Mouse (Mus musculus) ES-Bruce4 (cell line): ENCODE measurements around the gene Hdac4.

ENCODE experiments used
- CTCF ChIP-seq: IDR thresholded peaks from one replicate; pipeline ENCODE4 v1.8.1; 2011; ENCODE audit warnings: low read depth, low read length
- EP300 ChIP-seq: IDR thresholded peaks from 2 replicates; pipeline ENCODE4 v1.6.1; 2011; ENCODE audit warnings: low read depth, low read length; ENCODE audit not compliant: insufficient read depth
- POLR2A ChIP-seq: IDR thresholded peaks from one replicate; pipeline ENCODE4 v1.8.1; 2011; ENCODE audit warnings: low read length; ENCODE audit not compliant: insufficient read depth

GRCm38 (mm10) chr1:92015938-92016672, 179.4 kb downstream of the Hdac4 start:
- TF ChIP-seq CTCF (no peak), EP300 (no peak), POLR2A (no peak)
